Mouse (Mus musculus) E14TG2a.4 (cell line): ENCODE measurements around the gene Lrch2.

ENCODE experiments used
- CTCF ChIP-seq: conservative IDR thresholded peaks from 2 replicates; pipeline ENCODE4 v1.5.1; 2014; ENCODE audit warnings: low read length
- POU5F1 ChIP-seq: IDR thresholded peaks from 2 replicates; pipeline ENCODE4 v1.6.1; 2014; ENCODE audit warnings: low read length, borderline replicate concordance

DNA sequence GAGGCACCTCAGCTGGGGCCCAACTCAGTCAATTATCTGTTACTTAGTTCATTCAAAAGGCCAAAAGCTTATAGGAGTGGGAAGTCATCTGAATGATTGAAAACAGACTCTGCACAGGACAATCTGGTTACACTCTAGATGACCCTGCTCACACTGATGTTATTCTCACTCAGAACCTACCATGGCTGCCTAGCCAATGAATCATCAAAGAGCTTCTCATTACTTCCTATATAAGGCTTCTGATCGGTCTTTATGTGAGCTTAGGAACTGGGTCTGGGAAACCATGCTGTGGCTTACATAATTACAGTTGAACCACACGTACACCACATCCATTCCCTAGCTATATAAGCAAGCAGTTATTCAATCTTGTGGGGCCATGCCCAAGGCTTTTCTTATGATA, 18.3 kb downstream of the Lrch2 start:
- no peak for TF ChIP-seq CTCF
- TF ChIP-seq POU5F1 = no peak
